Mouse (Mus musculus): Measurements from ENCODE around the gene Scamp5.

GRCm38 (mm10) chr9:57502911-57503621 lies 35.2 kb upstream of the Scamp5 start:
- TF ChIP-seq CTCF (IDR thresholded peaks at IDR 0.05; ENCODE audit: borderline replicate concordance, control insufficient read depth, extremely low read depth, insufficient read depth, low read length, poor library complexity) (no peak), POLR2A (IDR thresholded peaks at IDR 0.05; ENCODE audit: control insufficient read depth, extremely low read depth, insufficient read depth, low read length, poor library complexity) (no peak)

Data from thymus, adult 2 months (tissue).